Mouse (Mus musculus): Measurements from ENCODE around the gene Cenpx.
"Not testable (repeated sequence)": the region's sequence is repeated elsewhere in the genome, so short reads cannot be mapped to it uniquely, and the experiment has no call there.

Cenpx gene

GRCm38 (mm10) chr11:120713580-120714518 lies at the start of gene Cenpx, which contains the start of gene Lrrc45:
Gene Cenpx, minus strand, starts transcription at chr11:120713738.
Gene Lrrc45, plus strand, starts transcription at chr11:120713925.
- peak; percentile 95 for DNase-seq (ENCODE audit: low read depth, low spot score)

- not testable (repeated sequence) for DNase-seq (ENCODE audit: low read depth, low spot score)
Measured at GRCm38 (mm10) chr11:120762672-120763041, 49.1 kb upstream of the Cenpx start, which contains the start of gene Hmga1b. Gene Hmga1b, plus strand, starts transcription at chr11:120762794.

- no peak for DNase-seq (ENCODE audit: low read depth, low spot score)
Measured at GRCm38 (mm10) chr11:120761811-120762671, 48.5 kb upstream of the Cenpx start.

DNA sequence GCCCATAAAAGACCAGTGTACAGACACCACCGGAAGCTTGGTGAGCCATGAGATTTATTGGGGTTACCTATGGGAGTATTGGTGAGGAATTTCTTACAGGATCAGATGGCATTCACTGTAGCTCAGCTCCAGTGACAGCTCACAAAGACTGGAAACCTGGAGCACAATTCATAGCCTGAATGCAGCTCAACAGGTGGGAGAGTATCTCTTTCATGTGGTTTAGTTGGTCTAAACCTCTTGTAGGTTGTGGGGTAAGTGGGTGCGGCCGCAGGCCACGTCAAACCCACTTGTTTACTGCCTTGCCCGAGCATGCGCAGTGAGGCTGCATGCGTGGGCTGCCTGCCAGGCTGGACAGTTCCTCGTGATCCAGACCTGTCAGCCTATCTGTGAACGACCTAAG lies 46.7 kb upstream of the Cenpx start:
- no peak for DNase-seq (ENCODE audit: low read depth, low spot score)

GRCm38 (mm10) chr11:120751606-120752005 lies 38.1 kb upstream of the Cenpx start:
- no peak for DNase-seq (ENCODE audit: low read depth, low spot score)

- DNase-seq (ENCODE audit: low read depth, low spot score) = no peak
Measured at GRCm38 (mm10) chr11:120749430-120749829, 35.9 kb upstream of the Cenpx start.

- DNase-seq (ENCODE audit: low read depth, low spot score) = no peak
Measured at GRCm38 (mm10) chr11:120747974-120748373, 34.4 kb upstream of the Cenpx start.

- no peak for DNase-seq (ENCODE audit: low read depth, low spot score)
Measured at GRCm38 (mm10) chr11:120744121-120744701, 30.7 kb upstream of the Cenpx start.

DNA sequence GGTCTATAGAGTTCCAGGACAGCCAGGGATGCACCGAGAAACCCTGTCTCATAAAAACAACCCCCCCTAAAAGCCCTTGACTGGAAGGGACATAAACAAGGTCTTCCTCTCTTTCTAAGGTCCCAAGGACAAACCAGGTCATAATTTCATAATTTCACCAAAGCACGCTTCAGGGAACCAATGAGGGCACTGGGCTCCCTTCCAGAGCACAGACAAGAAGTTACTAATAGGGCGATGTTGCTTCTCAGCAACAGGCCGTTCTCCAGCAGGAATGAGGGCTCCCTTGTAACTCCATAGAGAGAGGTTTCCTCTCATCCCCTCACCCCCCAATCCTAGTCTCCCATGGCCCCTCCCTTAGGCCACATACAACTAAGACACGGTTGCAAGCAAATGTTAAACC lies 27.4 kb upstream of the Cenpx start:
- no peak for DNase-seq (ENCODE audit: low read depth, low spot score)

GRCm38 (mm10) chr11:120736424-120736823 lies 22.9 kb upstream of the Cenpx start:
- DNase-seq (ENCODE audit: low read depth, low spot score) = no peak

DNA sequence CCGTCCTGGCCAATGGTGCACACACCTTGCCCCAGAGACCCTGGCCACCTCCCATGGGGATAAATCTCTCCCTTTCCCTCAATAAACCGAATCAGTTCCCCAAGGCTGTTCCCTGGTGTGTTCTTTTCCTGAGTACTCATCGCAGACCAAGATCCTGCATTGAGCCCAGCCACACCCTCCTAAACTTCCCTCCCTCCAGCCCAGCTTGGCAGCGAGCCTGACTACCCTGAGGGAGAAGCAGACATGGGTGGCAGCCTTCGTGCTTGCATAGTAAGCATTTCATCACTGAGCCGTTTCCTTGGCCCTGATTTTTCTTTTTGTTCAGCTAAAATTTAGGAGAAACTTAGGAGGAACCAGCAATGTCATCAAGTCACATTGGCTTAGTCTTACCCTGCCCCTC lies 20.0 kb upstream of the Cenpx start:
- no peak for DNase-seq (ENCODE audit: low read depth, low spot score)

GRCm38 (mm10) chr11:120731858-120732680 lies 18.5 kb upstream of the Cenpx start, which contains the start of gene Cbr2:
Gene Cbr2, minus strand, starts transcription at chr11:120732114.
- no peak for DNase-seq (ENCODE audit: low read depth, low spot score)

- no peak for DNase-seq (ENCODE audit: low read depth, low spot score)
Measured at GRCm38 (mm10) chr11:120731395-120731794, 17.9 kb upstream of the Cenpx start.

DNA sequence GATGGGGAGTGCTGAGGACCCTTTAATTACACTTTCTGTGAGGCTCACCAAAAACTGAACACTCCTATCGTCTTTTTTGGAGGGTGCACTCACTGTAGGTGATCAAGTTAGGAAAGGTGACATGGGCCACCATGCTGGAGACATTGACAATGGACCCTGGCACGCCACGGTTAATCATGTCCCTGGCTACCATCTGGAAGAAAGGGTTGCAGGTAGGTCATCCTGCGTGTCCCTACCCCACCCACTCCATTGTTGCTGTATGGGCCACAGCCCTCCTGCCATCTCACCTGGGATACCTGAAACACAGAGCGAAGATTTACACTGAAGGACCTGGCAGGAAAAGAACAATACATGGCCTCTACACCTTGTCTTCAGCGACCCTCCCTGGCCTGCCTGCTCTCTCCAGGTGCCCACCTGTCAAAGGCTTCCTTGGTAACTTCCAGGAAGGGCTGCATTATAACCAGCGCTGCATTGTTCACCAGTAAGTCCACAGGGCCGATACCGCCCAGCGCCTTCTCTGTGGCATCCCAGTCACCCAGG lies 16.9 kb upstream of the Cenpx start:
- no peak for DNase-seq (ENCODE audit: low read depth, low spot score)

DNA sequence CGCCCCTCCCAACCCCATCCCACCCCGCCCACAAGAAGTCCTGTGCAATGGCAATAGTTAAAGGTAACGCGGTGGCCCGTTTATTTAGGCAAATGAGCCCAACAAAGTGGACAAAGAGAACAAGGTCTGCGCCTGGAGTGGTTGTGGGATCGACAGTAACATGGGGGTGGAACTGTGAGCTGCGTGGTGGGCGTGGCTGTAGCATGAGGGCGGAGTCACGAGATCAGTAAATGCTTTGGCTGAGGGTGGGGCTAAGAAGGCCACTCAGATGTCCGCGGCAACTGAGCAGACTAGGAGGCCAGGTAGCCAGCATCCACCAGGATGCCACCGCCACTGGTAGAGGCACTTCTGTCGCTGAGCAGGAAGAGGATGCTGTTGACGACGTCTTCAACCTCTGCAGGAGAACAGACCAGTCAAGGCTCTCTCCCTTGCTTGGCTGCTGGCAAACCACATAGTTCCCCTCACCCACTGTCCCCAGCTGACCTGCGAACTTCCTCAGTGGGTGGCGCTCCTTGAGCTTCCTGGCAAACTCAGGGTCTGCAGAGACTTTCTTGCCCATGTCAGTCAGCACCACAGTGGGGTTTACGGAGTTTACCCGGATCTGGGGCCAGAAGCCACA lies 16.0 kb upstream of the Cenpx start:
- DNase-seq (ENCODE audit: low read depth, low spot score) = not testable (repeated sequence)

DNA sequence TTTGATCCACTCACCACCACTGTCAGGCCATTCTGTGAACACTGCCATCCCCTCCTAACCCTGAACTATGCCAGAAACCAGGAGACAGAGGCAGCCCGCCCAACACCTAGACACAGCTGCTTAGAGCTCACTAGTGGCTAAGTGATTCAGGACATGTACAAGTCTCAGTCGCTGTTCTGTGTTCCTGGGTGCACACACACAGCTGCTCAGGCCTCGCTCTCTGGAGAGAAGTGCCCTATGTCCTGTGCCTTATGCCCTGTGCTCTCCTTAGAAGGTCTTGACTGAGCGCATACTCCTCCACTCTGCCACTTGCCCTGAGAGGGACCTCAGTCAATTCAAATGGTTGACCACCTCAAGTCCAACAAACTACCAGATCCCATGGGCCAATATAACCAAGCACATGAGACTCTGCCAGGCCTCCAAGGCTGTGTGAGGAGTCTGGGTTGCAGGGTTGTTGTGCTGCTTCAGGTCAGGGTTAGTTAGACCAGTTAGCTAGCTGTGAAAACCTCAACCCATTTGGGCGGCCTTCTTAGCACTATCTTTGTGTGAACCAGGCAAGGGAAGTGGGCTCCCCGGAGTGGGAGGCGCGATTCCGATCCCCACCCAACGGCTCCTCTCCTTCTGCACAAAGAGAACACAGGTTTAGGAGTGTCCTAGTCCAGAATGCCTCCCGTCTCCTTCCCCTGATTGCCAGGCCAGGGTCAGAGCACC lies 15.1 kb upstream of the Cenpx start:
- DNase-seq (ENCODE audit: low read depth, low spot score) = no peak

GRCm38 (mm10) chr11:120727564-120727963 lies 14.0 kb upstream of the Cenpx start:
- DNase-seq (ENCODE audit: low read depth, low spot score) = no peak

- no peak for DNase-seq (ENCODE audit: low read depth, low spot score)
Measured at GRCm38 (mm10) chr11:120727169-120727527, 13.6 kb upstream of the Cenpx start, which contains the start of gene Dcxr. Gene Dcxr, minus strand, starts transcription at chr11:120727281.
